Mouse (Mus musculus): ENCODE results near the gene Map4k2. TPM values are rescaled to one million over a fixed set of nuclear protein-coding genes. Genes with fewer than 3 reads are reported as not detected.
A peak's percentile ranks its signal among the peaks of the same experiment; 100 is the strongest.

Gene Map4k2
- polyA plus RNA-seq, 1 experiment from 2014 or later = 12.4 TPM

DNA sequence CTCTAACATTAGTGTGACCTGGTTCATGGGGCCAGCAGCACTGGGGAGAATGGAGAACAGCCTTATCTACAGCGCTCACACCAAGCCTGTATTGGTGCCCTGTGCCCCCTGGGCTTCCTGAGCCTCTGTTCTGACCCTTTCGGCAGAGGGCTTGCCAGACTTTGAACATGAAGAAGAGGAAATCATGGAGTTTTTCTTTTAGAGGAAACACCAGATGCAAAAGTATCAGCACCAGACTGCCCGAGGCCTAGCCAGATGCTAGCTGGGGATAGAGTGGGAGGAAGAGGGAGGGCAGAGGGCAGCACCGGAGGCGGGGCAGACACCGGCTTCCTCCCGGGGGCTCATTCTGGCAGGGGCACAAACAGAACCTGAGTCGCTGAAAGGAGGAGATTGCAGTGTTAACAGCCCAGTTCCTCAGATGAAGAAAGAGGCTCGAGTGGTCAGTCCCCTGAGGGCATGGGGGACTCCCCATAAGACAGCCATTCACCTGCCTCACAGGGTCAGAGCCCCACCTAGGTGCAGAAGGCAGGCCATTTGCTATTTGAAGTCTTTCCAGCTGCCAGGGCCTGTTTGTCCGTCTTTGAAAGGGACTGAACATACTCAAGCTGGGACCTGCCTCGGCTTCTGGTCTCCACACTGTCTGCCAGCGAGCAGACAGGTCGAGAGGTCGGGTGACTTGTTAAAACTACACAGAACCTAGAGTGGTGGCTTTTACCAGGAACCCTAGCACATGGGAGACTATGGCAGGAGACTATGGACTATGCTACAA, 8.5 kb downstream of the Map4k2 start:
- no peak overlapping the region for H3K4me2 ChIP-seq (replicated peaks)
- no peaks in the 10 kb centered on the region for H3K9me3 ChIP-seq (ENCODE audit: control insufficient read depth, low read length)
- H3K27ac ChIP-seq = no peak overlapping the region
- ATAC-seq (ENCODE audit: low FRiP score) (no peak), DNase-seq (ENCODE audit: low spot score) (no peak)
- no peaks in the 10 kb centered on the region; the same call in 1 of the 2 replicates for H3K4me1 ChIP-seq (replicated peaks; ENCODE audit: control insufficient read depth, insufficient read depth, low read length)
- no peaks in the 10 kb centered on the region for H3K27me3 ChIP-seq (ENCODE audit: control insufficient read depth, insufficient read depth, low read length)
- H3K4me3 ChIP-seq (replicated peaks; ENCODE audit: low read length) = no peak overlapping the region
- peaks cover 75% of the 10 kb centered on the region for H3K36me3 ChIP-seq (replicated peaks; ENCODE audit: control insufficient read depth, insufficient read depth)
- no peak overlapping the region for H3K9ac ChIP-seq
- WGBS = 43% methylated on average over 14 of the region's 14 CpGs

- WGBS = 67% methylated on average over 14 of the region's 14 CpGs
- H3K9me3 ChIP-seq (ENCODE audit: control insufficient read depth, low read length) = no peaks in the 10 kb centered on the region
- no peak for ATAC-seq (ENCODE audit: low FRiP score)
- no peak overlapping the region for H3K4me3 ChIP-seq (replicated peaks; ENCODE audit: low read length)
- H3K27ac ChIP-seq = no peak overlapping the region
- H3K9ac ChIP-seq = no peak overlapping the region
- peaks cover 53% of the 10 kb centered on the region for H3K36me3 ChIP-seq (replicated peaks; ENCODE audit: control insufficient read depth, insufficient read depth)
- H3K27me3 ChIP-seq (ENCODE audit: control insufficient read depth, insufficient read depth, low read length) = no peaks in the 10 kb centered on the region
- DNase-seq (ENCODE audit: low spot score) = no peak
- no peaks in the 10 kb centered on the region; the same call in 1 of the 2 replicates for H3K4me1 ChIP-seq (replicated peaks; ENCODE audit: control insufficient read depth, insufficient read depth, low read length)
- H3K4me2 ChIP-seq (replicated peaks) = no peak overlapping the region
These were observed 10.6 kb downstream of the Map4k2 start for GRCm38 (mm10) chr19:6351431-6352106.

- Histone ChIP-seq H3K27me3 (ENCODE audit: control insufficient read depth, insufficient read depth, low read length) (no peaks in the 10 kb centered on the region), H3K9ac (no peak overlapping the region), H3K4me1 (replicated peaks; ENCODE audit: control insufficient read depth, insufficient read depth, low read length) (no peaks in the 10 kb centered on the region; the same call in 1 of the 2 replicates), H3K36me3 (replicated peaks; ENCODE audit: control insufficient read depth, insufficient read depth) (peaks cover 48% of the 10 kb centered on the region), H3K27ac (no peak overlapping the region), H3K4me2 (replicated peaks) (no peak overlapping the region), H3K9me3 (ENCODE audit: control insufficient read depth, low read length) (no peaks in the 10 kb centered on the region), H3K4me3 (replicated peaks; ENCODE audit: low read length) (no peak overlapping the region)
- 94% methylated on average over 2 of the region's 2 CpGs for WGBS
- no peak for DNase-seq (ENCODE audit: low spot score)
- no peak for ATAC-seq (ENCODE audit: low FRiP score)
These were observed 11.2 kb downstream of the Map4k2 start for GRCm38 (mm10) chr19:6352107-6352505.

DNA sequence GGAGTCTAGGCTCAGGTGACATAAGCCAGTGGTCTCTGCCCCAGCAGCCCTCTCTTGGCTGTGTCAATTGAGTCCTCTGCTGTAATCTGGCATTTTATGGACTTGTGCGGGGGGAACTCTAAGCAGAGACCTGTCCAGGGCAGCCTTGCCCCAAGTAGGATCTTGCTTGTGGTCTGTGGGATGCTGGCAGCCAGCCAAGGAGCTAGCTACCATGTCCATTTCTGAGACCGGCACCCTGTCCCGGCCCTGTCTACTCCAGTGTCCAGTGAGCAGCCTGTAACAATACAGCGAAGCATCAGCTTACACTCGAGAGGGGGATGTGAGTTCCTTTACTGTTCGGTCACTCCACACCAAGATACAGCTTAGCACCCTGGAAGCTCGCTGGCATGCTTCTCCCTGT, 13.1 kb downstream of the Map4k2 start:
- peaks cover 35% of the 10 kb centered on the region for H3K36me3 ChIP-seq (replicated peaks; ENCODE audit: control insufficient read depth, insufficient read depth)
- H3K4me1 ChIP-seq (replicated peaks; ENCODE audit: control insufficient read depth, insufficient read depth, low read length) = no peaks in the 10 kb centered on the region
- DNase-seq (ENCODE audit: low spot score) (no peak), ATAC-seq (ENCODE audit: low FRiP score) (no peak)
- no peak overlapping the region for H3K4me2 ChIP-seq (replicated peaks)
- H3K9ac ChIP-seq = no peak overlapping the region
- no peak overlapping the region for H3K27ac ChIP-seq
- WGBS = 78% methylated on average over 7 of the region's 7 CpGs
- no peaks in the 10 kb centered on the region for H3K9me3 ChIP-seq (ENCODE audit: control insufficient read depth, low read length)
- no peaks in the 10 kb centered on the region for H3K27me3 ChIP-seq (ENCODE audit: control insufficient read depth, insufficient read depth, low read length)
- no peak overlapping the region for H3K4me3 ChIP-seq (replicated peaks; ENCODE audit: low read length)

GRCm38 (mm10) chr19:6361291-6361690, 20.4 kb downstream of the Map4k2 start:
- Histone ChIP-seq H3K4me1 (replicated peaks; ENCODE audit: control insufficient read depth, insufficient read depth, low read length) (peaks cover 19% of the 10 kb centered on the region), H3K9ac (no peak overlapping the region), H3K27me3 (ENCODE audit: control insufficient read depth, insufficient read depth, low read length) (no peaks in the 10 kb centered on the region), H3K36me3 (replicated peaks; ENCODE audit: control insufficient read depth, insufficient read depth) (peaks cover 18% of the 10 kb centered on the region), H3K9me3 (ENCODE audit: control insufficient read depth, low read length) (no peaks in the 10 kb centered on the region), H3K27ac (no peak overlapping the region), H3K4me2 (replicated peaks) (no peak overlapping the region), H3K4me3 (replicated peaks; ENCODE audit: low read length) (no peak overlapping the region)
- 93% methylated on average over 3 of the region's 3 CpGs for WGBS
- no peak for DNase-seq (ENCODE audit: low spot score)
- no peak for ATAC-seq (ENCODE audit: low FRiP score)

GRCm38 (mm10) chr19:6363091-6363410, 22.1 kb downstream of the Map4k2 start:
- peak overlapping the region; percentile 57 for H3K4me2 ChIP-seq (replicated peaks)
- ATAC-seq (ENCODE audit: low FRiP score) = 0 out of 2 replicates have a peak, but pooled peaks have one; percentile 1
- peaks cover 19% of the 10 kb centered on the region for H3K4me1 ChIP-seq (replicated peaks; ENCODE audit: control insufficient read depth, insufficient read depth, low read length)
- H3K27ac ChIP-seq = peak overlapping the region; percentile 97
- H3K27me3 ChIP-seq (ENCODE audit: control insufficient read depth, insufficient read depth, low read length) = no peaks in the 10 kb centered on the region
- peak overlapping the region; percentile 94 for H3K4me3 ChIP-seq (replicated peaks; ENCODE audit: low read length)
- H3K9ac ChIP-seq = peak overlapping the region; percentile 56
- WGBS = under 1% methylated on average over 11 of the region's 11 CpGs
- DNase-seq (ENCODE audit: low spot score) = no peak
- peaks cover 36% of the 10 kb centered on the region for H3K36me3 ChIP-seq (replicated peaks; ENCODE audit: control insufficient read depth, insufficient read depth)
- H3K9me3 ChIP-seq (ENCODE audit: control insufficient read depth, low read length) = no peaks in the 10 kb centered on the region

GRCm38 (mm10) chr19:6363411-6364240, 22.7 kb downstream of the Map4k2 start, which contains the start of gene Sf1:
TSS of gene Sf1 (plus strand) at chr19:6363690.
- H3K9me3 ChIP-seq (ENCODE audit: control insufficient read depth, low read length) = no peaks in the 10 kb centered on the region
- H3K27ac ChIP-seq = peak within 1 kb of the TSS; percentile 97
- peak; percentile 99 for ATAC-seq (ENCODE audit: low FRiP score)
- peaks cover 41% of the 10 kb centered on the region for H3K36me3 ChIP-seq (replicated peaks; ENCODE audit: control insufficient read depth, insufficient read depth)
- WGBS = under 1% methylated on average over 85 of the region's 85 CpGs
- peak within 1 kb of the TSS; percentile 95 for H3K9ac ChIP-seq
- peak; percentile 98 for DNase-seq (ENCODE audit: low spot score)
- peak within 1 kb of the TSS; percentile 94 for H3K4me3 ChIP-seq (replicated peaks; ENCODE audit: low read length)
- H3K4me1 ChIP-seq (replicated peaks; ENCODE audit: control insufficient read depth, insufficient read depth, low read length) = peaks cover 19% of the 10 kb centered on the region
- H3K4me2 ChIP-seq (replicated peaks) = peak within 1 kb of the TSS; percentile 83
- H3K27me3 ChIP-seq (ENCODE audit: control insufficient read depth, insufficient read depth, low read length) = no peaks in the 10 kb centered on the region

DNA sequence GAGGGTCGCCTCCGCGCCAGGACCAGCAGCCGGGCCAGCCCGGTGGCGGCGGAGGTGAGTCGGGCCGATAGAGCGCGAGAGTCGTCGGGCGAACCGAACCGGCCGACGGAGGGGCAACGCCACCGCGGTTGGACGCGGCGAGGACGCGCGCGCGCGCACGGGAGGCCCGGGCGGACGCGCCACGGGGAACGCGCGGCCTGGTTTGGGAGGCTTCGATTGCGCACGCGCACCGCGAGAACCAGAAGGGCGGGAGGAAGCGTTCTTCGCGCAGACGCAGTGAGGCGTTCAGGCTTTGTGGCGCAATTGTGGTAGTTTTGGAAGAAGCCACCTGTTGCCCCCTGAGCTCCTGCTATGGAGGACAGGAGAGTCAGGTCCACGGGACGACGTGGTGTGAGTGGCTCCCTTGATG, 23.4 kb downstream of the Map4k2 start:
- no peaks in the 10 kb centered on the region for H3K9me3 ChIP-seq (ENCODE audit: control insufficient read depth, low read length)
- H3K9ac ChIP-seq = peak overlapping the region; percentile 95
- H3K36me3 ChIP-seq (replicated peaks; ENCODE audit: control insufficient read depth, insufficient read depth) = peaks cover 48% of the 10 kb centered on the region
- peak overlapping the region; percentile 97 for H3K27ac ChIP-seq
- peak; percentile 90 for DNase-seq (ENCODE audit: low spot score)
- peaks cover 19% of the 10 kb centered on the region for H3K4me1 ChIP-seq (replicated peaks; ENCODE audit: control insufficient read depth, insufficient read depth, low read length)
- peak overlapping the region; percentile 83 for H3K4me2 ChIP-seq (replicated peaks)
- no peak for ATAC-seq (ENCODE audit: low FRiP score)
- peak overlapping the region; percentile 94 for H3K4me3 ChIP-seq (replicated peaks; ENCODE audit: low read length)
- no peaks in the 10 kb centered on the region for H3K27me3 ChIP-seq (ENCODE audit: control insufficient read depth, insufficient read depth, low read length)
- WGBS = under 1% methylated on average over 55 of the region's 55 CpGs

DNA sequence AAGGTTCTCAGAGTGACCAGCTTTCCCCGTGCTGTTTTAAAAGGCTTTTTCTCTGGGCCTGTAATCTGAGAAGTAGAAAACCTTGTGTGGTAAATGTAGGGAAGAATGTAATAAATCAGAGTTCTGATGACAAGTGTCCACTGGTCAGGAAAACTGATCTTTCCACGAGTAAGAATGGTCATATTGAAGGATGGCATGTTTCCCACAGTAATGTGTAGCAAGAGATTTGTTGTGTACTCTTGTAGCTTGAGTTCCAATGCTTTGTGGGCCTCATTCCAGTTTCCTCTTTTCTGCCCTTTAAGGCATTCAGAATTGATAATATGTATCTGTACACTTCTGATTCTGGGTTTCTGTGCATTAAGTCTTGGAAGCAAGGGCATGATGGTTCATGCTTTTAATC, 23.9 kb downstream of the Map4k2 start:
- peaks cover 19% of the 10 kb centered on the region for H3K4me1 ChIP-seq (replicated peaks; ENCODE audit: control insufficient read depth, insufficient read depth, low read length)
- H3K4me3 ChIP-seq (replicated peaks; ENCODE audit: low read length) = peak overlapping the region; percentile 94
- 2% methylated on average over 2 of the region's 2 CpGs for WGBS
- H3K27ac ChIP-seq = no peak overlapping the region
- ATAC-seq (ENCODE audit: low FRiP score) (no peak), DNase-seq (ENCODE audit: low spot score) (no peak)
- H3K9ac ChIP-seq = peak overlapping the region; percentile 95
- H3K36me3 ChIP-seq (replicated peaks; ENCODE audit: control insufficient read depth, insufficient read depth) = peaks cover 54% of the 10 kb centered on the region
- H3K9me3 ChIP-seq (ENCODE audit: control insufficient read depth, low read length) = no peaks in the 10 kb centered on the region
- no peaks in the 10 kb centered on the region for H3K27me3 ChIP-seq (ENCODE audit: control insufficient read depth, insufficient read depth, low read length)
- H3K4me2 ChIP-seq (replicated peaks) = peak overlapping the region; percentile 83

Data from hindbrain, embryonic 14.5 days (tissue).